Mouse (Mus musculus) heart, adult 2 months (tissue): Measurements from ENCODE around the gene Adamts9. TPM values are rescaled to one million over a fixed set of nuclear protein-coding genes. Genes with fewer than 3 reads are reported as not detected.

Source experiments
- DNase-seq, 2 experiments: peaks; one replicate each; pipeline ENCODE4 v3.0.0; 2021
- H3K27ac ChIP-seq: fragments of 200-600 bp; 2 replicates; pipeline ENCODE4 v1.8.1; 2022
- H3K27me3 ChIP-seq: fragments of 200-500 bp; 2 replicates; pipeline ENCODE4 v1.6.1; 2012; ENCODE audit warnings: mild to moderate bottlenecking, low read length, inconsistent platforms, mixed read lengths; ENCODE audit not compliant: control insufficient read depth, insufficient read depth
- H3K36me3 ChIP-seq: fragments of 200-500 bp; 2 replicates; pipeline ENCODE4 v1.6.1; 2012; ENCODE audit warnings: low read length, inconsistent platforms; ENCODE audit not compliant: control insufficient read depth, insufficient read depth
- H3K4me1 ChIP-seq: fragments of 200-500 bp; 2 replicates; pipeline ENCODE4 v1.6.1; 2011; ENCODE audit warnings: low read length; ENCODE audit not compliant: control insufficient read depth, insufficient read depth
- H3K4me3 ChIP-seq: fragments of 200-600 bp; 2 replicates; pipeline ENCODE4 v1.8.1; 2022
- H3K79me2 ChIP-seq: fragments of 200-500 bp; replicated peaks from 2 replicates; pipeline ENCODE4 v1.6.1; 2012; ENCODE audit warnings: mild to moderate bottlenecking, inconsistent platforms, low read length, moderate library complexity, mixed read lengths; ENCODE audit not compliant: control insufficient read depth, insufficient read depth
- H3K9ac ChIP-seq: fragments of 200-500 bp; 2 replicates; pipeline ENCODE4 v1.6.1; 2012; ENCODE audit warnings: low read depth, mild to moderate bottlenecking, control low read depth, inconsistent platforms, low read length, mixed read lengths
- CTCF ChIP-seq: fragments of 200-600 bp; IDR thresholded peaks from 2 replicates; pipeline ENCODE4 v1.8.1; 2022; ENCODE audit warnings: antibody characterized with exemption, mild to moderate bottlenecking, moderate library complexity
- EP300 ChIP-seq: fragments of 200-500 bp; IDR thresholded peaks from 2 replicates; pipeline ENCODE4 v1.6.1; 2011; ENCODE audit warnings: low read depth, low read length, control low read depth; ENCODE audit not compliant: insufficient read depth
- POLR2A ChIP-seq: fragments of 200-500 bp; IDR thresholded peaks from 2 replicates; pipeline ENCODE4 v1.6.1; 2011; ENCODE audit warnings: mild to moderate bottlenecking, low read depth, low read length, control low read depth; ENCODE audit not compliant: insufficient read depth
- WGBS: fragments of 180-500 bp; shearing (Covaris S2); methylation state at CpG from one replicate; pipeline ENCODE4 v1.1.7; 2018; 5-methylcytosine and 5-hydroxymethylcytosine counted together
- intact Hi-C: fragments of 180-260 bp; cut with DNase I; formaldehyde crosslinking; loops from one replicate; pipeline ENCODE4 v1.15.1; 2025
- polyA plus RNA-seq: library from polyadenylated mRNA; depleted of rRNA; stranded (reverse); fragments of >200 nt; gene quantifications from 2 replicates; pipeline ENCODE4 v1.2.3, GENCODE M21; 2012
- total RNA-seq, 2 experiments: library from RNA; stranded (reverse); gene quantifications; 2 replicates each; pipeline ENCODE4 v1.2.3; 2021

The Adamts9 gene
- total and polyA plus RNA-seq, 3 experiments, result 5.7 to 17.5 (median 9.6) TPM

DNA sequence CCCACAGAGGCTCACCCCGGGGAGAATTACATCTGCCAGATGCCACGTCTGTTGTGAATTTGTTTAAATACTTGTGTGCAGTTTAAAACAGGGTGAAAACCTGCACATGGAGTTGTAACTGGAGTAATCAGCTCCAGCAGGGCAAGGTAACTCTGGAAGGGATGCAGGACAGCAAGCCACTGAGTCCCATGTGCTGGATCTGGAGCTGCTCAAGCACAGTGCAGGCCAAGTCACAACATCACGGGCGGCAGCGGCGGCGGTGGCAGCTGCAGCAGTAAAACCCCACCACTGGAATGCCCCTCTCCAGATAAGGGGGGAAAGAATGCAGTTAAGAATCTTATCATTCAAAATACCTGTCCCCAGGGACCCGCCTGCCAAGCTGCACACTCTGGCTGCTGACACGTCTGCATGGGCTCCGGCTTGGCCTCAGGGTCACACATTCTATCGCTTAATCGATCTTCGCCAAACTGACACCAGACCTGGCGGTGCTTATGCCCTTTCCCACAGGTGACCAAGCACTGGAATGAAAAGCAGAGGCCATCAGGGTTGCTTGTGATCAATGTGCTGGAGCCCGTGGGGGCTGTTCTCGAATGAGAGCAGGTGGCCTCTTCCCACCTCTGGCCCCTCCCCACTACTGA is 73.6 kb downstream of the Adamts9 start:
- peak overlapping the region; percentile 91 for H3K27ac ChIP-seq
- intact Hi-C loops, result loop anchor here (1.0 to 5.0 kb wide), 2 partner anchors 19 to 82 kb away; no protein-coding TSS in a partner anchor
- H3K27me3 ChIP-seq, result no peaks in the 10 kb centered on the region
- peaks cover 24% of the 10 kb centered on the region for H3K36me3 ChIP-seq
- H3K4me3 ChIP-seq, result peak overlapping the region; percentile 30
- TF ChIP-seq EP300 (no peak), CTCF (no peak), POLR2A (no peak)
- no peaks in the 10 kb centered on the region; the same call in 1 of the 2 replicates for H3K79me2 ChIP-seq
- H3K4me1 ChIP-seq, result peaks cover 11% of the 10 kb centered on the region
- peak overlapping the region; percentile 59 for H3K9ac ChIP-seq
- peak; percentile 64 for DNase-seq
- WGBS, result 44% methylated on average over 16 of the region's 16 CpGs

DNA sequence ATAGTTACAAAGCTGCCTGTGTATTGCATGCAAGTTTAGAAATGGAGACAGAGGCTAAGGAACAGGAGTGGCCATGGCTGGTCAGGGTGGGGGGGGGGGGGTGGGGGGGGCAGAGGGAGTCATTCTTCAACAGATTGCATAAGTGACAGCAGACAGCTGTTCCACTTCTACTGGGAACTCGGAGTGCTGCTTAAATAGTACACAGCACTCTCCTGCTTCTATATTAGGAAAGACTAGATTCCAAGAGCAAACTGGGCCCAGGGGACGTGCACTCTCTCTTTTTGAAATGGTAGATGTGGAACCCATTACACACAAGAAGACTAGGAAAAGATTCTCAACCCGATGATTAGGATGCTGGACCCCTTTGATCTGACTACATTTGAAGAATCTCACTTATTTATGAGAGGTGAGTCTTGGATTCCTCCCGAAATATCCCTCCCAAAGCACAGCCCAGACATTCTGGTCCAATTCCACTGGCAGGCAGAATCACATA is 74.2 kb downstream of the Adamts9 start, which contains the start of gene Gm15737:
Gene Gm15737 (plus strand): TSS at position 269 of the 493 bp plus-strand sequence.
- Histone ChIP-seq H3K4me3 (peak within 1 kb of the TSS; percentile 30), H3K27ac (peak within 1 kb of the TSS; percentile 91), H3K36me3 (peaks cover 19% of the 10 kb centered on the region), H3K79me2 (no peaks in the 10 kb centered on the region; the same call in 1 of the 2 replicates), H3K27me3 (no peaks in the 10 kb centered on the region), H3K9ac (peak within 1 kb of the TSS; percentile 59), H3K4me1 (peaks cover 9% of the 10 kb centered on the region)
- TF ChIP-seq EP300, result 0 out of 2 replicates have a peak, but pooled peaks have one; percentile 50
- TF ChIP-seq POLR2A, result 0 out of 2 replicates have a peak, but pooled peaks have one; percentile 1
- TF ChIP-seq CTCF, result no peak
- peak; percentile 54 to 78 for DNase-seq
- 34% methylated on average over 4 of the region's 4 CpGs for WGBS
- intact Hi-C loops, result loop anchor here (1.0 to 5.0 kb wide), 2 partner anchors 19 to 82 kb away; no protein-coding TSS in a partner anchor

DNA sequence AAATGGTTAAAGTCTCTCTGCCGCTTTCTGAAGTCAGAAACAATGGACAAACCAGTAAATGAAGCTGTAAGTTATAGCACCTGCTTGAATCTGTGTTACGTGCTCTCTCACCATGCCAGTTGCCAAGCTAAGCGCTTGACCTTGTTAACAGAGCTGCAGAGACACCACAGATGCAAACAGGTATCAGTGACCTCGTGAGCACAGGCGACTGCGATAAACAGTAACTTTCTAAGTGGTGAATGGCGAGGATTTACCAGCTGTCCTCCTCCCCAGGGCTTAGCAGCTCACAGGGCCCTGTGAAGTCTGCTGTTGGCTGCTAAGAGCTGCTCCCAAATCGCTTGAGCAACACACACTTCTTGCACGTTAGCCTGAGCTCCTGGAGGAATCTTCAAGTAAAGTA is 80.7 kb downstream of the Adamts9 start:
- Histone ChIP-seq H3K79me2 (no peaks in the 10 kb centered on the region; the same call in 1 of the 2 replicates), H3K36me3 (peaks cover 13% of the 10 kb centered on the region), H3K27me3 (no peaks in the 10 kb centered on the region), H3K4me3 (no peak overlapping the region), H3K9ac (no peak overlapping the region), H3K27ac (peak overlapping the region; percentile 40; the same call in 1 of the 2 replicates), H3K4me1 (peaks cover 6% of the 10 kb centered on the region)
- WGBS, result 61% methylated on average over 9 of the region's 9 CpGs
- no peak for TF ChIP-seq POLR2A
- peak; percentile 94 for TF ChIP-seq EP300
- no peak for TF ChIP-seq CTCF
- peak in 1 of 2 experiments; percentile 39 for DNase-seq
- intact Hi-C loops, result no loop called here

DNA sequence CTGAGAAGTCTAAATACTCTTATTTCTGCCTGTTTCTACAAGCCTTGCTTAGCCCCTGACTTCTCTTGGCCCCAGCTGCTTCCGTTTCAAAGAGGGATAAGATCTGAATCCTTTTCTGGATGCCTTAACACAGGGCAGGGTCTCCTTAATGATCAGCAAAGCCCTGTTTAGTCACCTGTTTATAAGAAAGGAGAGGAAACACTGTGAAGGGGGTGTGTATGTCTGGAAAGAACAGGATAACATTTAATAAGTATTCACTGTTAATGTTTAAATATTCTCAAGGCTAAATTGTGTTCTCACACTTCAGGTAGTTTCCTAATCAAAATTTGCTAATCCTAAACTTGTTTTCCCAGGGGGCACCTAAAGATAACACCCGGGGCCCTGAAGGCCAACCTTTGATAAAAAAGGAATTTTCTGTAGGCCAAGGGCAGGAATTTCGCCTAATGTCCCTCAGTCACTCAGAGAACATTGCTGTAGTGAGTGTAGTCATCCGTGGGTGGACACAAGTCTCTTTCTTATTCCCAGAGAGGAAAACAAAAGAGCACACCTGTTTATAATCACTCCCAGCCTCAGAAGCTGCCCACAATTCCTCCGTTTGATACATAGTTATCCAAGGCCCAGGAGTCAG is 82.9 kb downstream of the Adamts9 start:
- H3K9ac ChIP-seq, result no peak overlapping the region
- H3K36me3 ChIP-seq, result peaks cover 19% of the 10 kb centered on the region
- 54% methylated on average over 5 of the region's 5 CpGs for WGBS

DNA sequence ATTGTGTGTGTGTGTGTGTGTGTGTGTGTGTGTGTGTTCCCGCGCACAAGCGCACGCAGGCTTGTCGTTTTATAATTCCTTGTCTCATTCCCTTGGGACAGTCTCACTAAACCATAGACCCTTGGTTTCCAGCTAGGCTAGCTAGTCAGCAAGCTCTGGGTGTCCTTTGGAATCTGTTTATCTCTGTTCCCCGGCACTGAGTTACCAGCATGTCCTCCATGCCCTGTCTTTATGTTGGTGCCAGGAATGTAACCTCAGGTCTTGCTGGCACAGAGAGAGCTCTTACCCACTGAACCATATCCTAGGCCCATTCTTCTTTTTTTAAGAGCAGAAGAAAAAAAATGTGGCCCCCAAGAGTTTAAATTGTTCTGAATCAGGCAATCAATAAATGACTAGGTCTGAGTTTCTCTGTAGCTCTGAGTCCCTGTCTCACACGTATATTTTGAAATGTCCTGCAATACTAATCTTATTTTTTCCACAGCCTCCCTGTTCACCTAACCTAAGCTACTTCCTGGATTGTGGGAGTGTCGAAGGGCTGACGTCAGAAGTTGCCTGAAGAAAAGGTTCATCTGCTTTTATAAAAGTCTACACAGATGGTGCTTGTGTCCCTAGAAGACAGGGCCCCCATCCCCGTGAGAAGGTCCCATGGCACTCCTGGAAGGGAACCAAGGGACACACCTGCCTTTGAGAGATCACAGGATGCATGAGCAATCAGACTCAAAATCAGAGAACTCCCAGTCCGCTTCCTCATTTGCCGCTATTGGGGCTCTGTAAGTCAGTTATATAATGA is 84.4 kb downstream of the Adamts9 start:
- intact Hi-C loops, result no loop called here
- H3K27ac ChIP-seq, result peak overlapping the region; percentile 50
- no peaks in the 10 kb centered on the region for H3K27me3 ChIP-seq
- H3K4me1 ChIP-seq, result peaks cover 6% of the 10 kb centered on the region
- no peak for TF ChIP-seq POLR2A
- peaks cover 19% of the 10 kb centered on the region for H3K36me3 ChIP-seq
- no peak overlapping the region for H3K4me3 ChIP-seq
- 55% methylated on average over 12 of the region's 12 CpGs for WGBS
- no peaks in the 10 kb centered on the region for H3K79me2 ChIP-seq
- peak; percentile 17 to 40 for DNase-seq
- no peak overlapping the region for H3K9ac ChIP-seq

More for the DNA sequence above, 82.9 kb downstream of the Adamts9 start:
- intact Hi-C loops, result no loop called here
- H3K4me3 ChIP-seq, result no peak overlapping the region
- H3K27ac ChIP-seq, result no peak overlapping the region
- no peaks in the 10 kb centered on the region for H3K79me2 ChIP-seq
- DNase-seq, result no peak
- H3K27me3 ChIP-seq, result no peaks in the 10 kb centered on the region
- TF ChIP-seq EP300 (no peak), POLR2A (no peak), CTCF (no peak)
- H3K4me1 ChIP-seq, result peaks cover 6% of the 10 kb centered on the region
